Mouse (Mus musculus) gastrocnemius, adult 2 months (tissue): Measurements from ENCODE around the gene Ston1. TPM values are rescaled to one million over a fixed set of nuclear protein-coding genes. Genes with fewer than 3 reads are reported as not detected.

ENCODE experiments used
- DNase-seq: peaks from one replicate; pipeline ENCODE4 v3.0.0; 2022
- H3K27ac ChIP-seq: fragments of 200-600 bp; 2 replicates; pipeline ENCODE4 v1.8.1; 2022; ENCODE audit warnings: mild to moderate bottlenecking
- H3K4me3 ChIP-seq: fragments of 200-600 bp; 2 replicates; pipeline ENCODE4 v1.8.1; 2022; ENCODE audit warnings: mild to moderate bottlenecking, moderate library complexity
- CTCF ChIP-seq: fragments of 200-600 bp; IDR thresholded peaks from 2 replicates; pipeline ENCODE4 v1.8.1; 2022; ENCODE audit warnings: antibody characterized with exemption, mild to moderate bottlenecking, moderate library complexity
- intact Hi-C: fragments of 180-260 bp; cut with DNase I; formaldehyde crosslinking; loops from one replicate; pipeline ENCODE4 v1.15.1; 2025
- total RNA-seq, 2 experiments: library from RNA; stranded (reverse); gene quantifications; 2 replicates each; pipeline ENCODE4 v1.2.3; 2021

The Ston1 gene
- total RNA-seq, 2 experiments from 2014 or later, result 5.4 to 14.2 TPM

- TF ChIP-seq CTCF, result no peak
- H3K4me3 ChIP-seq, result peak overlapping the region; percentile 49
- peak overlapping the region; percentile 48 for H3K27ac ChIP-seq
- intact Hi-C loops, result no loop called here
- no peak for DNase-seq
Observed at GRCm38 (mm10) chr17:88636076-88636475, 38.6 kb downstream of the Ston1 start.

- intact Hi-C loops, result no loop called here
- peak; percentile 7; the same call in 1 of the 2 replicates for TF ChIP-seq CTCF
- Histone ChIP-seq H3K27ac (peak overlapping the region; percentile 48), H3K4me3 (peak overlapping the region; percentile 49)
- DNase-seq, result no peak
Observed at GRCm38 (mm10) chr17:88636587-88636986, 39.1 kb downstream of the Ston1 start.

GRCm38 (mm10) chr17:88641012-88641411, 43.5 kb downstream of the Ston1 start:
- intact Hi-C loops, result loop anchor here (2.0 to 10.0 kb wide), 2 partner anchors 110 to 386 kb away; partner anchors contain the start of gene Ppp1r21
- DNase-seq, result peak; percentile 70
- H3K27ac ChIP-seq, result no peak overlapping the region
- TF ChIP-seq CTCF, result peak; percentile 87
- no peak overlapping the region for H3K4me3 ChIP-seq

- no peak overlapping the region for H3K27ac ChIP-seq
- DNase-seq, result no peak
- no peak overlapping the region for H3K4me3 ChIP-seq
- intact Hi-C loops, result loop anchor here (2.0 to 10.0 kb wide), 2 partner anchors 111 to 387 kb away; partner anchors contain the start of gene Ppp1r21
- TF ChIP-seq CTCF, result no peak
Observed at GRCm38 (mm10) chr17:88641836-88642235, 44.4 kb downstream of the Ston1 start.

GRCm38 (mm10) chr17:88644876-88645275, 47.4 kb downstream of the Ston1 start:
- intact Hi-C loops, result loop anchor here (10.0 kb wide), 1 partner anchor 390 kb away; no protein-coding TSS in a partner anchor
- H3K27ac ChIP-seq, result no peak overlapping the region
- no peak for TF ChIP-seq CTCF

GRCm38 (mm10) chr17:88645299-88645698, 47.8 kb downstream of the Ston1 start:
- H3K4me3 ChIP-seq, result no peak overlapping the region
- no peak for DNase-seq
- no peak overlapping the region for H3K27ac ChIP-seq
- intact Hi-C loops, result loop anchor here (10.0 kb wide), 1 partner anchor 390 kb away; no protein-coding TSS in a partner anchor
- TF ChIP-seq CTCF, result no peak

More at GRCm38 (mm10) chr17:88644876-88645275, 47.4 kb downstream of the Ston1 start:
- no peak for DNase-seq
- no peak overlapping the region for H3K4me3 ChIP-seq

- Histone ChIP-seq H3K4me3 (no peak overlapping the region), H3K27ac (no peak overlapping the region)
- DNase-seq, result no peak
- intact Hi-C loops, result loop anchor here (10.0 kb wide), 1 partner anchor 392 kb away; no protein-coding TSS in a partner anchor
- no peak for TF ChIP-seq CTCF
Observed at GRCm38 (mm10) chr17:88647149-88647548, 49.7 kb downstream of the Ston1 start.

- intact Hi-C loops, result loop anchor here (2.0 kb wide), 1 partner anchor 101 kb away; no protein-coding TSS in a partner anchor
- TF ChIP-seq CTCF, result peak; percentile 93
- H3K27ac ChIP-seq, result no peak overlapping the region
- DNase-seq, result peak; percentile 66
- no peak overlapping the region for H3K4me3 ChIP-seq
Observed at GRCm38 (mm10) chr17:88652010-88652409, 54.5 kb downstream of the Ston1 start.

- intact Hi-C loops, result loop anchor here (2.0 kb wide), 1 partner anchor 100 kb away; no protein-coding TSS in a partner anchor
- peak; percentile 91 for TF ChIP-seq CTCF
- no peak overlapping the region for H3K27ac ChIP-seq
- no peak overlapping the region for H3K4me3 ChIP-seq
- DNase-seq, result peak; percentile 75
Observed at GRCm38 (mm10) chr17:88652702-88653374, 55.4 kb downstream of the Ston1 start.

- Histone ChIP-seq H3K27ac (no peak overlapping the region), H3K4me3 (no peak overlapping the region)
- intact Hi-C loops, result loop anchor here (2.0 kb wide), 1 partner anchor 99 kb away; no protein-coding TSS in a partner anchor
- no peak for TF ChIP-seq CTCF
- no peak for DNase-seq
Observed at GRCm38 (mm10) chr17:88653375-88653769, 55.9 kb downstream of the Ston1 start.

GRCm38 (mm10) chr17:88658510-88658909, 61.0 kb downstream of the Ston1 start:
- no peak for DNase-seq
- H3K4me3 ChIP-seq, result no peak overlapping the region
- intact Hi-C loops, result no loop called here
- H3K27ac ChIP-seq, result no peak overlapping the region
- TF ChIP-seq CTCF, result no peak

GRCm38 (mm10) chr17:88666076-88666475, 68.6 kb downstream of the Ston1 start:
- intact Hi-C loops, result no loop called here
- no peak for TF ChIP-seq CTCF

GRCm38 (mm10) chr17:88668452-88668851, 71.0 kb downstream of the Ston1 start, which contains the start of gene Gtf2a1l:
Gene Gtf2a1l (plus strand): TSS chr17:88668660.
- peak within 1 kb of the TSS; percentile 20 for H3K4me3 ChIP-seq
- DNase-seq, result peak; percentile 39
- TF ChIP-seq CTCF, result no peak
- no peak within 1 kb of the TSS for H3K27ac ChIP-seq
- intact Hi-C loops, result no loop called here

More at GRCm38 (mm10) chr17:88666076-88666475, 68.6 kb downstream of the Ston1 start:
- H3K27ac ChIP-seq, result no peak overlapping the region
- DNase-seq, result no peak
- H3K4me3 ChIP-seq, result no peak overlapping the region

- H3K4me3 ChIP-seq, result no peak overlapping the region
- no peak for TF ChIP-seq CTCF
- no peak for DNase-seq
- intact Hi-C loops, result no loop called here
- H3K27ac ChIP-seq, result no peak overlapping the region
Observed at GRCm38 (mm10) chr17:88669921-88670320, 72.4 kb downstream of the Ston1 start.
